Mouse (Mus musculus) forebrain, postnatal 0 days (tissue): ENCODE data around the gene Cep131. TPM values are rescaled to one million over a fixed set of nuclear protein-coding genes. Genes with fewer than 3 reads are reported as not detected.

ENCODE experiments used
- ATAC-seq: fragments of 200-750 bp; cut with Nextera tagmentation; 2 replicates; pipeline ENCODE4 v1.8.0; 2017; ENCODE audit warnings: mild to moderate bottlenecking, moderate library complexity
- DNase-seq: peaks from one replicate; pipeline ENCODE4 v3.0.0-alpha.2; 2015
- H3K27ac ChIP-seq: fragments of 300-500 bp; sonication (generic); 2 replicates; pipeline ENCODE4 v1.5.1; 2014; ENCODE audit warnings: low read depth, mild to moderate bottlenecking, antibody characterized with exemption, low read length, moderate library complexity, mixed read lengths
- H3K27me3 ChIP-seq: fragments of 300-500 bp; sonication (generic); 2 replicates; pipeline ENCODE4 v1.6.1; 2014; ENCODE audit warnings: mild to moderate bottlenecking, low read length, mixed read lengths; ENCODE audit not compliant: insufficient read depth
- H3K36me3 ChIP-seq: fragments of 300-500 bp; sonication (generic); 2 replicates; pipeline ENCODE4 v1.6.1; 2014; ENCODE audit warnings: mild to moderate bottlenecking, moderate library complexity; ENCODE audit not compliant: insufficient read depth
- H3K4me1 ChIP-seq: fragments of 300-500 bp; sonication (generic); 2 replicates; pipeline ENCODE4 v1.6.1; 2014; ENCODE audit warnings: antibody characterized with exemption; ENCODE audit not compliant: insufficient read depth
- H3K4me2 ChIP-seq: fragments of 300-500 bp; sonication (generic); 2 replicates; pipeline ENCODE4 v1.6.1; 2014; ENCODE audit warnings: low read depth, mild to moderate bottlenecking, moderate library complexity
- H3K4me3 ChIP-seq: fragments of 300-500 bp; sonication (generic); 2 replicates; pipeline ENCODE4 v1.5.1; 2014; ENCODE audit warnings: low read depth, low read length, mixed read lengths
- H3K9ac ChIP-seq: fragments of 300-500 bp; sonication (generic); 2 replicates; pipeline ENCODE4 v1.6.1; 2014; ENCODE audit warnings: mild to moderate bottlenecking
- H3K9me3 ChIP-seq: fragments of 300-500 bp; sonication (generic); 2 replicates; pipeline ENCODE4 v1.6.1; 2016; ENCODE audit warnings: low read length
- CTCF ChIP-seq: sonication (generic); IDR thresholded peaks from 2 replicates; pipeline ENCODE4 v1.5.1; 2016; ENCODE audit warnings: antibody characterized with exemption, control low read depth, low read depth
- WGBS: fragments of 180-500 bp; shearing (Covaris S2); extraction: QIAGEN DNeasy Blood & Tissue Kit; methylation state at CpG from one replicate; pipeline ENCODE4 v1.1.7; 2014; 5-methylcytosine and 5-hydroxymethylcytosine counted together
- polyA plus RNA-seq: library from polyadenylated mRNA; unstranded; fragments of >200 nt; fragmentation: Nextera tagmentation; extraction: Ambion mirVana; gene quantifications from 2 replicates; pipeline ENCODE4 v1.2.1, GENCODE M21; 2015
- total RNA-seq: library from RNA; depleted of rRNA; stranded (reverse); fragments of >200 nt; gene quantifications from 2 replicates; pipeline ENCODE4 v1.2.3, GENCODE M21; 2014

Gene Cep131
- total and polyA plus RNA-seq, 2 experiments from 2014 or later, result 18.3 to 22.0 TPM

DNA sequence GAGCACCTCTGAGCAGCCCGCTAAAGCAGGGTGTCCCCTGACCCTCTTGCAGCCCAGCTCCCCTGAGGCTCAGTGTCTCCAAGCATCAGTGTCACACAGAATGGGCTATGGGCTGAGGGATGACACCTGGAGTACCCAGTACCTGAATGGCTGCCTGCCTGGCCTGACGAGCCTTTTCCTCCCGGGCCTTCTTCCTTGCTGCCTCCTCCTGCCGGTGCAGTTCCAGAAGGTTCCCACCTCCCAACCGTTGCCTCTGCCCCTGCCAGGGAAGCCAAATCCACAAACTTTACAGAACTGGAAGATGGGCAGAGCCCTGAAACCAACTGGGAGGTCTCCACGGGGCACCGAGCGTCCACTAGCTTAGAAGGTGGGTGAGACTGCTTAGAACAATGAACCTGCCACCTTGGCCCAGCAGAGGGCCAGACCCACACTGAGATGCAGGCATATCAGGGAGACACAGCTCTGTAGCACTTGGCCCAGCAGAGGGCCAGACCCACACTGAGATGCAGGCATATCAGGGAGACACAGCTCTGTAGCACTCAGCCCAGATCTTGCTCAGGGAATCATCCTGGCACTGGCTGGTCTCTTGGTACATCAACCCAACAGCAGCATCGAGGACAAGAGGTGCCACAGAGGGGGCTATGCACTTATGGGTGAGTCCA is 13.5 kb downstream of the Cep131 start:
- TF ChIP-seq CTCF, result peak; percentile 42
- Histone ChIP-seq H3K4me2 (no peak overlapping the region), H3K36me3 (peaks cover 84% of the 10 kb centered on the region), H3K27me3 (no peaks in the 10 kb centered on the region), H3K4me1 (no peaks in the 10 kb centered on the region), H3K4me3 (no peak overlapping the region), H3K9me3 (no peaks in the 10 kb centered on the region), H3K27ac (no peak overlapping the region), H3K9ac (no peak overlapping the region)
- WGBS, result 92% methylated on average over 9 of the region's 9 CpGs
- peak; percentile 61 for ATAC-seq
- DNase-seq, result no peak

DNA sequence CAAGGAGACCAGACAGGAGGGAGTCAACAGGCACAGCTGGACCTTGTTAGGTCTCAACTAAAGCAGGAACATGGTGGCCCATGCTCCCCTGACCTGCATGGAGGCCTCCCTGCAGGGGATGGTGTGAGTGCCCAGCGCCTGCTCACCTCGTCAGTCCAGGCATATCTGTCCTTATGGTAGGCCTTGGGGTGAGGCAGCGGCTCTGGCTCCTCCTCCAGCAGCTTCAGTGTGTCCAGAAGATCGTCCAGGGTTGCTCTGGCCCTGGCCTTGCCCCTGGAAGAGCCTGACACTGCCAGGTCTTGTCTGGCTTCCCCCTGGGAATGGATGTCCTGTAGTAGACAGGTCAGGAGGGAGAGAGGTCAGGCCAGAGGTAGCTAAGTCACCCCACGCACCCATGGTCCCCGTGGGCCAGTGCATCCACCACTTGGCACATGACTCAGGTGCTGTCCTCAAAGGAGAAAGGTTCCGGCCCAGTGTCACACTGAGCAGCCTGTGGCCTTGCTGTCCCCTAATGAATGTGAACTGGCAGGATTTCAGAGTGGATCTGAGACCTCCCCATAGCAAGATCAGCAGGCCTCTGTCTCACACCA is 14.8 kb downstream of the Cep131 start:
- Histone ChIP-seq H3K4me1 (no peaks in the 10 kb centered on the region), H3K9me3 (no peaks in the 10 kb centered on the region), H3K36me3 (peaks cover 89% of the 10 kb centered on the region), H3K27ac (no peak overlapping the region), H3K4me3 (no peak overlapping the region), H3K27me3 (no peaks in the 10 kb centered on the region), H3K9ac (no peak overlapping the region), H3K4me2 (no peak overlapping the region)
- 82% methylated on average over 7 of the region's 7 CpGs for WGBS
- TF ChIP-seq CTCF, result no peak
- DNase-seq, result no peak
- no peak for ATAC-seq

DNA sequence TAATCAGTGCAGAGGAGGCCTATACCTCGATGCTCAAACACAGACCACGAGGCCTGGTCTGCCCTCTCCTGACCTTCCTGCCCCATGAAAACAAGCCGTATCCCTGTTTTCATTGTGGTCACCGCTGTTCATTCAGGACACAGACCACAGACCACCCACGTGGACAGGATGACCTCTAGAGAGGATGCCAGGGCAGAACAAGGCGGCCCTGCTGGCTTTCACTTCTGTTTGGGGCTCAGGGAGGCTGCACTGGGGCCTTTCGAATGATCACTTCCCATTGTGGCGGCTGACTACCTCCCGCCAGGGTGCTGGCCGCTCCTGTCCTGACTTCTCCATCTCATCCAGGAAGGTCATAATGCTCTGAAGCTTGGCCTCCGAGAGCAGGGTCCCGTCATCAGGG is 15.6 kb downstream of the Cep131 start:
- no peak overlapping the region for H3K27ac ChIP-seq
- H3K4me2 ChIP-seq, result no peak overlapping the region
- no peak overlapping the region for H3K4me3 ChIP-seq
- H3K9me3 ChIP-seq, result no peaks in the 10 kb centered on the region
- no peaks in the 10 kb centered on the region for H3K27me3 ChIP-seq
- DNase-seq, result no peak
- peaks cover 89% of the 10 kb centered on the region for H3K36me3 ChIP-seq
- no peak for TF ChIP-seq CTCF
- H3K4me1 ChIP-seq, result no peaks in the 10 kb centered on the region
- ATAC-seq, result no peak
- 66% methylated on average over 12 of the region's 12 CpGs for WGBS
- no peak overlapping the region for H3K9ac ChIP-seq

DNA sequence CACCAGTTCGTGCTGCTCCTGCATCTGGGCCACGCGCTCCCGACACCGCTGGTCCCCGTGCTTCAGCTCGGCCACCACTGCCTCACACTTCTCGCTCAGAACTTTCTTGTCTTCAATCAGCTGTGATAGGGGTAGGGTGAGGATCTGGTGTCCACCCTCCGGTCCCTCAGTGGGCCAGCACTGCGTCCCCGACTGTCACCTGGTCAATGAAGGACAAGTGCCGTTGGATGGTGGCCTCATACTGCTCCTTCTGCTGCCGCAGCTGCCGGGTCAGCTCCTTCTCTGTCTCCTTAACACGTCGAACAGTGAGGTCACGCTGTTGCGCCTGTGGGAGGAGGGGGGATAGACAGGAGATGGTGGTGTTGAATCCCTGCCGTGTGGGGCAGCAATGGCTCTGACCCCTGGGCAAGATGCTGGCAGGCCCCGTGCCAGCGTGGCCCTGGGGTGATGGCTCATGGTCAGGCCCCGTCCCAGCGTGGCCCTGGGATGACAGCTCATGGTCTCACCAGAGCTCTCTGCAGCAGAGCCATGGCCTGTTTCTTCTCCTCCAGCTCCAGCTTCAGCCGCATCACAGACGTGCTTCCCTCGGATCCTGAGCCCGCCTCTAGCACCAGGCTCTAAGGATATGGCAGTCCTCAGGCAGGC is 16.2 kb downstream of the Cep131 start:
- Histone ChIP-seq H3K9me3 (no peaks in the 10 kb centered on the region), H3K27me3 (no peaks in the 10 kb centered on the region), H3K4me2 (no peak overlapping the region), H3K27ac (no peak overlapping the region), H3K4me1 (no peaks in the 10 kb centered on the region), H3K36me3 (peaks cover 89% of the 10 kb centered on the region), H3K4me3 (no peak overlapping the region), H3K9ac (no peak overlapping the region)
- WGBS, result 93% methylated on average over 27 of the region's 27 CpGs
- ATAC-seq (no peak), DNase-seq (no peak)
- TF ChIP-seq CTCF, result no peak

DNA sequence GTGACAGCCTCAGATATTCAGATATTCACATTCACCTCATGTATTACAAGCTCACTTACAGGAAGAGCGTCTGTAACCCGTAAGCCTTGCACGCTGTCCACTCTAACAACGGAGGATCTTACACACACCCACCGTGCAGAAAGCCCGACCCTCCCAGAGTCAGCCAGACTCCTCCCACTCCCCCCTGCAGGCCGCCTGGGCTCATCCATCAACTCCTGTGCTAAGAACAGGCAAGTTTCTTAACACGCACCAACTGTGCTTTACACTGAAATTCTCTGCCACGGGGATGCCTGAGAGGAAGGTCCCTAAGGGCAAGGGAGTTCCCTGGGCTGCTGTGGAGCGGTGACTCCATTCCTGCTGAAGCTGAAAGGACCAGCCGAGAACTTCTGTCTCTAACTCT is 17.4 kb downstream of the Cep131 start:
- TF ChIP-seq CTCF, result no peak
- Histone ChIP-seq H3K36me3 (peaks cover 91% of the 10 kb centered on the region), H3K27ac (no peak overlapping the region), H3K4me1 (no peaks in the 10 kb centered on the region), H3K4me2 (no peak overlapping the region), H3K27me3 (no peaks in the 10 kb centered on the region), H3K9me3 (no peaks in the 10 kb centered on the region), H3K4me3 (no peak overlapping the region), H3K9ac (no peak overlapping the region)
- 59% methylated on average over 11 of the region's 11 CpGs for WGBS
- ATAC-seq (no peak), DNase-seq (no peak)

DNA sequence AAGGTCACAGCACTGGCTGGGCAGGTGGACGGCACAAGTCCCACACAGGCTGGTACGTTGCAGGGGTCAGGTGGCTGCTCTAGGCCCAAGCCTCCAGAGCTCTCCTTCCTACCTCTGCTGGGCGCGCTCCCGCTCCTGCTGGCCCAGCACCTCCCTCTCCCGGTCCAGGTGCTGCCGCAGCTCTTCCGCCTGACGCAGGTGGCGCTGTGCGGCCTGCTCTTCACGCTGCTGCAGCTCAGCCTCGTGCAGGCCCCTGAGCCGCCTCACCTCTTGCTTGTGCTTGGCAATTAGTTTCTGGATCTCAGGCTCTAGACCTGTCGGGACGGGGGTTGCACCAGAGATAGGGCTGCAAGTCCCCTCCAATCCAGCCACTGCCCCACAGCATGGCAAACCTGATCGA is 18.8 kb downstream of the Cep131 start:
- 42% methylated on average over 17 of the region's 17 CpGs for WGBS
- DNase-seq, result peak; percentile 36
- peak; percentile 60; the same call in 1 of the 2 replicates for ATAC-seq
- Histone ChIP-seq H3K27me3 (no peaks in the 10 kb centered on the region), H3K27ac (no peak overlapping the region), H3K4me3 (no peak overlapping the region), H3K4me2 (no peak overlapping the region), H3K9ac (no peak overlapping the region), H3K4me1 (no peaks in the 10 kb centered on the region), H3K36me3 (peaks cover 86% of the 10 kb centered on the region), H3K9me3 (no peaks in the 10 kb centered on the region)
- peak; percentile 64 for TF ChIP-seq CTCF

DNA sequence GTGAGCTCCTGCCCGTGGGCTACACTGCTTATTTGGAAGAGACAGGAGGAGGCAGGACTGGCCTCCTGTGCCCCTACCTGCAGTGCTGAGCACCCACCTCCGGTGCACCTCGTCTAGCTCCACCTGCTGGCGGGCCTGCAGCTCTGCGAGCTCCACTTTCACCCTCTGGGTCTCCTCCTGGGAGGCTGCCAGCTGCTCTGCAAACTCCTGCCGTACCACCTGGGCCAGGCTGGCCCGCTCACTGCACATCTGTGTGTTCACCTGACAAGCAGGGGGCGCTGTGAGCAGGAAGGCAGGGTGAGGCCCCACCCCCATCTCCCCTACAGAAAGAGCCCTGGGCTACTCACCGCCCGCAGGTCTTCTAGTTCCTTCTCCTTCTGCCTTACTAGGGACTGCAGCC is 21.3 kb downstream of the Cep131 start:
- H3K36me3 ChIP-seq, result peaks cover 61% of the 10 kb centered on the region
- peak; percentile 70 for DNase-seq
- H3K4me3 ChIP-seq, result no peak overlapping the region
- no peak overlapping the region for H3K9ac ChIP-seq
- peak; percentile 81 for TF ChIP-seq CTCF
- H3K4me1 ChIP-seq, result no peaks in the 10 kb centered on the region
- peak; percentile 44; the same call in 1 of the 2 replicates for ATAC-seq
- H3K4me2 ChIP-seq, result no peak overlapping the region
- no peaks in the 10 kb centered on the region for H3K27me3 ChIP-seq
- WGBS, result 25% methylated on average over 10 of the region's 10 CpGs
- no peak overlapping the region for H3K27ac ChIP-seq
- H3K9me3 ChIP-seq, result no peaks in the 10 kb centered on the region
